Mouse (Mus musculus) 3T3-L1 (cell line): ENCODE results near the gene Efcab11.
"Not testable (repeated sequence)": the region's sequence is repeated elsewhere in the genome, so short reads cannot be mapped to it uniquely, and the experiment has no call there.

Experiments used
- DNase-seq: peaks from one replicate; pipeline ENCODE4 v3.0.0-alpha.2; 2015; ENCODE audit warnings: low read depth, low spot score

Gene Efcab11

DNA sequence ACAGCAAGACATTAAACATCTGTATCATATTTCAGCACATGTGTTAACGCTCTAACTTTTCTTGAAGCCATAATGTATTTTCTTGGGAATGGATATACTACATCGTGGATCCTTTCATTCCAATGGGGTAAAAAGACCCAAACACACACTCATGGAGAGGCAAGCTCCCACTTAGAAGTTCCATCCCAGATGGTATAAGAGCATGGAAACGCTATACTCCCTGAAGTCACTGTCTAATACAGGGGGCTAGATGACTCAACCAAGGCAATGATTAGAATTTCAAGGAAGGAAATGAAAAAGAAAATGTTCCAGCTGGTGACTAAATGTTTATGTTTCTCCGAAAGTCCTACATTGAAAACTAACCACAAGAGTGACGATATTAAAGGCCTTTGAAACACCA is 76.3 kb downstream of the Efcab11 start:
- peak; percentile 5 for DNase-seq

DNA sequence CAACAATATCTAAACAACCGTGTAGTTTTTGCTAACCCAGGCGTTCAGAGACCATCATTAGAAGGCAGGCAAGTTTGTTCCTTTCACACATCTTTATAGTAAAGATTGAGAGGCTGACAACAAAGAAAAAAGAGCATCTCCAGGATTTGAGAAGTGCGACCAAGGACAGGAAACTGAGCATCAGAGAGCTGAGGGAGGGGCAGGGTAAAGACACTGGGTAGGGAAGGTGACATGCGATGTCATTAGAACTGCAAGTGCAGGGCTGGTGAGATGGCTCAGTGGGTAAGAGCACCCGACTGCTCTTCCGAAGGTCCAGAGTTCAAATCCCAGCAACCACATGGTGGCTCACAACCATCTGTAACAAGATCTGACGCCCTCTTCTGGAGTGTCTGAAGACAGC is 77.5 kb downstream of the Efcab11 start:
- DNase-seq: not testable (repeated sequence)

GRCm38 (mm10) chr12:99795921-99796320 is 88.3 kb downstream of the Efcab11 start:
- no peak for DNase-seq

- peak; percentile 76 for DNase-seq
Observed at GRCm38 (mm10) chr12:99794792-99795620, 89.2 kb downstream of the Efcab11 start.

- no peak for DNase-seq
Observed at GRCm38 (mm10) chr12:99794158-99794515, 90.1 kb downstream of the Efcab11 start.

GRCm38 (mm10) chr12:99793465-99794157 is 90.6 kb downstream of the Efcab11 start:
- DNase-seq: no peak

DNA sequence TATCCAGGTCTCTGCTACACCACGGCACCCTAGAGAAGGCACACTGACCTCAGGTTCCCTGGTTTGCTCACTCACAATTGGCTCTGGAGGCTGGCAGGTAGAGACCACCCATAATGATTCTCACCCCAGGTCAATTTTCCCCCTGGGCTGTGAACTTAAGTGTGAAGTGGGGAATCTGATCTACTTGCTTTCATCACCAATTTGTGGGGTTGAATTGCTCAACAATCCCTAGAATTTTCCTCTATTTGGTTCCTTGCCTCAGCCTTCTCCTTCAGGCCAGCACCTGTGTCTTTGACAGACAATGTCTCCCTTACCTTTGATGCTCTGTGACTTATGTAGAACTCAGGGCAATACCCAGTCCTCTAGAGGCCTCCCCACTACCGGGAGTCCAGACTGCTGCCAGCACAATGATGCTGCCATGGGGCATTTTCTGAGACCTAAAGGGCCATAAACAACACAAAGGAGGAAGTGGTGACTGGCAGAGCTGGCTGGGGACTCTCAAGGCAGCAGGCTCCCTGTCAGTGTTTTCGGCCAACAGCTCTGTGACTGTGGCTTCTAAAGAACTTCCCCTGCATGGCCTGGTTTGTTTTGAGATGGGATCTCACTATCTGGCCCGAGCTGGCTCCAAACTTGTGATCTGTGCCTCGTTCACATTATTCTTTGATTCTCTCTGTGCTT is 94.8 kb downstream of the Efcab11 start:
- DNase-seq: no peak

- DNase-seq: no peak
Observed at GRCm38 (mm10) chr12:99781774-99782173, 102.5 kb downstream of the Efcab11 start.

- no peak for DNase-seq
Observed at GRCm38 (mm10) chr12:99780396-99780795, 103.8 kb downstream of the Efcab11 start.

- no peak for DNase-seq
Observed at GRCm38 (mm10) chr12:99779908-99780307, 104.3 kb downstream of the Efcab11 start.

DNA sequence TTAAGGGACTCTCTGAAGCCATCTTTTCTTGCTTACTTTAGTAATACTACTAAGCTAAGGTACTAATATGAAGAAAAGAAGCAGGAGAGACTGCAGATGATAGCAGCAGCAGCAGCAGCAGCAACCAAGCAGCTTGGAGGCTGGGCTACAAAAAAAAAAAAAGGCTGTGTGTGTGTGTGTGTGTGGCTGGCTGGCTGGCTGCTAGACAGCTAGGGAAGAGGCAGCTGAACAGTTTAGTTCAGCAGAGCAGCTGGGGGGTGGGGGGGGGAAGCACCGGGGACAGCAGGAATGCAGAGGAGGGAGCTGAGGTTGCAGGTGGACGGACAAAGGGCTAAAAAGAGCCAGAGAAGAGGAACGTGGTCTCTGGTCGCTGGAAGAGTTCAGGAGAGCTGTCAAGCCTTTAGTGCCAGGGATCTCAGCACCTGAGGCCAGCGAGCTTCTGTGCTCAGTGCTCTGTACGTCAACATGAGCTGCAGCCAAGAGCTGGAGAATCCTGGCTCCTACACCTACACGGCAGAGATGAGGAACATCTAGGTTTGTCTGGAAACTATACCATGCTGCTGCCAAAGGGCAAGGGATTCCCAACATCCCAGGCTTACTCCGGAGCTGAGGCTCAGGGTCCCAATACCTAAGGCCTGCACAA is 107.6 kb downstream of the Efcab11 start:
- no peak for DNase-seq

DNA sequence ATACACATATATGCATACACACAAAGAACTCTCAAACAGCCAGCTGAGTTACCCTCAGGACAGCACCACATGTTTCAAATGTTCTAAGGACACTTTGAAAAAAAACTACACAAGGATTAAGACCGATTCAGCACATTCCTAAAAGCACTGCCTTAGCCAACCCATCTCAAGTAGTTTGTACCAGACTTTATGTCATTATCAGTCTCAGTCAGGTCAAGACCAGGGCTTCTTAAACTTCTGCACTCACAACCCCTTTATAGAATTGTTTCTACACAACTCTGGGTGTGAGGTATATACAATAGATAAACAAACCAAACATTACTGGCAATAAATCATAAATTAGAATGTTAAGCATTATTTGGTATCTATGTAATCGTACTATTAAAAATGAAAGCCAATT is 109.4 kb downstream of the Efcab11 start:
- DNase-seq: peak; percentile 13

DNA sequence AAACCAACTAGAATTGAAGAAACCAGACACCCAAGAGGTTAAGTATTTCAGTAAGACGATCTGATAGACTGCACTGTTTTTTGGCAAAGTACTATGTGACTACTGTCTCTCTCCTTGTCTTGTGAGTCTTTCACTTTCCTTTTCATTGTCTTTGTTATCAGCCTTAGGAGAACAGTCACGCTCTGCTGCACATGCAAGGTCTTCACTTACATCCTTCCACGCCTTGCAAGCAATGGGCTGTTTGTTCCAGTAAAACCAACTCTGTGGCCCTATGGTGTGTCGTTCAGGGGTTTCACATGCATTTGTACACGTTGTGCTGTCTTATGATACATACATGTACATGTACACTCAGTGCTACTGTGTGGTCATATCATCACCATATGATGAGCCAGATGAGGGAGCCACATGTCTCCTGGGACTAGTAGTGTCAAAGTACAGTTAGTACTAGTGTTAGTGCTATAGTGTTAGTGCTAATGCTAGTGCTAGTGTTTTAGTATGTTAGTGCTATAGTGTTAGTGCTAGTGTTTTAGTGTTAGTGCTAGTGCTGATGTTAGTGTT is 110.5 kb downstream of the Efcab11 start:
- peak; percentile 4 for DNase-seq

- DNase-seq: no peak
Observed at GRCm38 (mm10) chr12:99771018-99771417, 113.2 kb downstream of the Efcab11 start.

DNA sequence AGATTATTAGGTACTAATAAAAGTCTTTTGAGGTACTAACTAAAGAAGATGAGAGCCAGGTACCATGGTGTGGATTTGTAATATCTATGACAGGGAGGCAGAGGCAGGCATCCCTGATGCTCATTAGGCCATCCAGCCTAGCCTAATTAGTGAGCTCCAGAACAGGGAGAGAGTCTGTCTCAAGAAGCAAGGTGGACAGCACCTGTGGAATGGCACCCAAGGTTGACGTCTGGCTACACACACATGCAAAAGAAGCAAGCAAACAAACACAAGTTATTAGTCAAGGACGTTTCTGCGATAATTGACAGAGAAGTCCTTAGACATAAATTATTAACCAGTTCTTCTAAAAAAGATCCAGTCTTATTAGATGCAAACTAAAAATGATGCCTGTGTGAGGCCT is 114.6 kb downstream of the Efcab11 start:
- no peak for DNase-seq

DNA sequence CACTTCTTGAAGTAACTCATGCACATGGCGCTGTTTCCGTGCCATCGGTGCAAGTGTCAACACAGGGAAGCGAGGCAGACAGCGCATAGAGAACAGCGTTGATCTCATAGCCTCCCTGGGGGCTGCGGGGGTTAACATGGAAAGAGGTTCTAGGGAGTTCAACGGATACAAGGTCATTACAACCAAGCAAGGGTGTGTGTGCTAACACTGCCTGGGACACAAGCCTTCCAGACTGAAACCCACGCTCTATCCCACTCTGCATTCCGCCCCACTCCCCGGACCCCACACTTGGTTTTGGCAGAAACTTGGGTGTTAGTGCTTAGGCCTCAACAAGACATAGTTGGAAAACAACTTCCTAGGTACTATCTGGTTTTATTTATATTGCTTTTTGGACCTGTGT is 116.5 kb downstream of the Efcab11 start:
- no peak for DNase-seq

DNA sequence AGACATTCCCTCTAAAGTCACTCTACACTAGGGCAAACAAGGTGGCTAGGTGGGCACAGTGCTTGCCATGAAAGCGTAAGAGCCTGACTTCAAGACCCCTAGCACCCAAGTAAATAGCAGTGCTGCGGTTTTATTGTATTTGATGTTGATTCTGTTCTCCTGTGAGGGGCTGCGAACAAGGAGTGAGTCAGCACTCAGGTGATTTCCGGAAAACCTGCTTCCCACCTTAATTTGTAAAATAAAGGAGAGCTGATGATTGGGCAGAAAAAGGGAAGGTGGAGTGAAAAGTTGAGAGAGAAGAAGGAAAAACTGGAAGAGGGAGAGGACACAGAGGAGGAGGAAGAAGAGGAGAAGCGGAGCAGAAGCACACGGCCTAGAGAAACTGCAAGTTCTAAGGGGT is 118.3 kb downstream of the Efcab11 start:
- no peak for DNase-seq

DNA sequence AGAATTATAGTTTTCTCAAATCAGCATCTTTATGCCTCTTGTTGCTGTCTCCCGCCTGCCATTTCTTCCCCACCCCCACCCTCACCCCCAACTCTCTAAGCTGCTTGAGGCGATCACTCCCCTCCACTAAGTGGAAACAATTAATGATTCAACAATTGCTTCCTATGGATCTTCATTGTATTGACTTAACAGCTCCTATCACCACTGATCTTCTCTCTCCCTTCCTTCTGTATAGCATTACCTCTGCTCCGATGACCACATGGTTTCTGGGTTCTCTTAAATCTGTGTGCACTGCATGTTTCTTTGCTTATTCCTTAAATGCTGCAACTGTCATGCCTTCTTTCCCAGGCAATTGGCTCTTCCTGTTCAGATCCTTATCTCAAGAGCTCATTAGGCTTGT is 120.2 kb downstream of the Efcab11 start:
- DNase-seq: no peak

DNA sequence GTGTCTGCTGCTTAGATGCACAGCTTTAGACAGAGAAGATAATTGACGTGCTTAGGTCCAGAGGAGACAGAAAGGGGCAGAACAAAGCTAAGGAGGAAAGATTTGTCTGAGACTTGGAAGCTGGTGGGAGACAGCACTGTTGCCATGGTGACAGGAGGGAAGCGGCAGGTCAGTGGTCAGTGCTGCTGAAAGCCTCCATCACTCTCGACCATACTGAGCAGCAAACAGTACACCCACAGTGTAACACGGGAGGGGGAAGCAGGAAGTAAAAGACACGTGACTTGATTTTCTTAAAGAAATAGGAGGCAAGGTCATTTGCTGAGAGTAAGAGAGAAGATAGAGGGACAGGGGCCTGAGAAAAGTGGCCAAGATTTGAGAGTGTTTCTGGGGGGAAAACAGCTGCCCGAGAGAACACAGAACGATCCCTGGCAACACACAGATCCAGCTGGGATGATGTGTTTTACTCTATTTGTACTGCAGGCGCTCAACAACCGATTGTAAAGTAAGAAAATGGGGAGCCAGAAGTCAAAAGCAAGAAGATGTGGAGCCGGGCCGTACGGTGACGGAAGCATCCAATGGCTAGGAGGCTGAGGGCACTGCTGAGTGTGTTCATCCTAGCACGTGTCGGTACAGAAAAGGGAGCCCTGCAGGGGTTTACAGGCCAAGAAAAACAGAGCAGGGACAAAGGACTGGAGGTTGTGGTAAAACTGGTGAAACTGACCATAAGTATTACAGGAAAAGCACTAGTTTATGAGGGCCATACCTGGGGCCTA is 126.3 kb downstream of the Efcab11 start:
- no peak for DNase-seq

- no peak for DNase-seq
Observed at GRCm38 (mm10) chr12:99756914-99757687, 127.1 kb downstream of the Efcab11 start.
